Mouse (Mus musculus) heart, adult 2 months (tissue): ENCODE results near the gene Zfp36l2.

ENCODE experiments used
- CTCF ChIP-seq: fragments of 200-600 bp; IDR thresholded peaks from 2 replicates; pipeline ENCODE4 v1.8.1; 2022; ENCODE audit warnings: antibody characterized with exemption, mild to moderate bottlenecking, moderate library complexity
- EP300 ChIP-seq: fragments of 200-500 bp; IDR thresholded peaks from 2 replicates; pipeline ENCODE4 v1.6.1; 2011; ENCODE audit warnings: low read depth, low read length, control low read depth; ENCODE audit not compliant: insufficient read depth
- POLR2A ChIP-seq: fragments of 200-500 bp; IDR thresholded peaks from 2 replicates; pipeline ENCODE4 v1.6.1; 2011; ENCODE audit warnings: mild to moderate bottlenecking, low read depth, low read length, control low read depth; ENCODE audit not compliant: insufficient read depth

GRCm38 (mm10) chr17:84182311-84183271 is 5.2 kb downstream of the Zfp36l2 start:
- TF ChIP-seq CTCF (no peak), EP300 (no peak), POLR2A (no peak)
